Mouse (Mus musculus): Measurements from ENCODE around the gene Thap7. TPM values are rescaled to one million over a fixed set of nuclear protein-coding genes. Genes with fewer than 3 reads are reported as not detected.

Thap7 gene
- polyA plus RNA-seq, 1 experiment from 2014 or later, result 66.3 TPM

- ATAC-seq, result no peak
- no peaks in the 10 kb centered on the region for H3K9me3 ChIP-seq (ENCODE audit: control insufficient read depth, low read length)
Observed at GRCm38 (mm10) chr16:17481465-17481864, 49.5 kb downstream of the Thap7 start.

GRCm38 (mm10) chr16:17478331-17478943, 52.5 kb downstream of the Thap7 start:
- Histone ChIP-seq H3K36me3 (ENCODE audit: control insufficient read depth, insufficient read depth) (peaks cover 4% of the 10 kb centered on the region; the same call in 1 of the 2 replicates), H3K4me3 (replicated peaks; ENCODE audit: low read length) (no peak overlapping the region), H3K4me1 (replicated peaks; ENCODE audit: control insufficient read depth, insufficient read depth, low read length) (peaks cover 6% of the 10 kb centered on the region; the same call in 1 of the 2 replicates), H3K27me3 (replicated peaks; ENCODE audit: control insufficient read depth, insufficient read depth, low read length) (no peaks in the 10 kb centered on the region), H3K9me3 (ENCODE audit: control insufficient read depth, low read length) (no peaks in the 10 kb centered on the region), H3K27ac (ENCODE audit: low read length) (no peak overlapping the region), H3K4me2 (ENCODE audit: low read length) (no peak overlapping the region), H3K9ac (replicated peaks; ENCODE audit: low read depth, low read length) (no peak overlapping the region)
- ATAC-seq, result no peak
- WGBS, result 78% methylated on average over 4 of the region's 4 CpGs

More at GRCm38 (mm10) chr16:17481465-17481864, 49.5 kb downstream of the Thap7 start:
- peaks cover 3% of the 10 kb centered on the region; the same call in 1 of the 2 replicates for H3K4me1 ChIP-seq (replicated peaks; ENCODE audit: control insufficient read depth, insufficient read depth, low read length)
- no peak overlapping the region for H3K9ac ChIP-seq (replicated peaks; ENCODE audit: low read depth, low read length)
- no peak overlapping the region for H3K4me3 ChIP-seq (replicated peaks; ENCODE audit: low read length)
- 97% methylated on average over 2 of the region's 2 CpGs for WGBS
- no peak overlapping the region for H3K27ac ChIP-seq (ENCODE audit: low read length)
- H3K36me3 ChIP-seq (ENCODE audit: control insufficient read depth, insufficient read depth), result peaks cover 18% of the 10 kb centered on the region
- no peaks in the 10 kb centered on the region for H3K27me3 ChIP-seq (replicated peaks; ENCODE audit: control insufficient read depth, insufficient read depth, low read length)
- H3K4me2 ChIP-seq (ENCODE audit: low read length), result no peak overlapping the region

Other genes with a start within 250 kb of the Thap7 start
- 1.4 and 2.1 TPM in 2 replicates for gene Serpind1, start 199.8 kb downstream of the Thap7 start, polyA plus RNA-seq (2015; fragmentation: Nextera tagmentation; extraction: Ambion mirVana)
- 25.4 and 31.8 TPM in 2 replicates for gene Snap29, start 125.2 kb downstream of the Thap7 start, polyA plus RNA-seq (2015; fragmentation: Nextera tagmentation; extraction: Ambion mirVana)
- gene Pi4ka, start 124.8 kb downstream of the Thap7 start, polyA plus RNA-seq (2015; fragmentation: Nextera tagmentation; extraction: Ambion mirVana), result 67.4 and 70.4 TPM in 2 replicates
- gene Crkl, start 79.1 kb downstream of the Thap7 start, polyA plus RNA-seq (2015; fragmentation: Nextera tagmentation; extraction: Ambion mirVana), result 104 and 122 TPM in 2 replicates
- 9.5 and 12.6 TPM in 2 replicates for gene Aifm3, start 41.5 kb downstream of the Thap7 start, polyA plus RNA-seq (2015; fragmentation: Nextera tagmentation; extraction: Ambion mirVana)
- 130 and 150 TPM in 2 replicates for gene Lztr1, start 22.4 kb downstream of the Thap7 start, polyA plus RNA-seq (2015; fragmentation: Nextera tagmentation; extraction: Ambion mirVana)
- 0.38 and 1.0 TPM in 2 replicates for gene Lrrc74b, start 30.1 kb upstream of the Thap7 start, polyA plus RNA-seq (2015; fragmentation: Nextera tagmentation; extraction: Ambion mirVana)
- 1.5 and 1.6 TPM in 2 replicates for gene P2rx6, start 30.7 kb upstream of the Thap7 start, polyA plus RNA-seq (2015; fragmentation: Nextera tagmentation; extraction: Ambion mirVana)
- 35.0 and 44.5 TPM in 2 replicates for gene Slc7a4, start 52.1 kb upstream of the Thap7 start, polyA plus RNA-seq (2015; fragmentation: Nextera tagmentation; extraction: Ambion mirVana)
- 33.4 and 38.3 TPM in 2 replicates for gene Smpd4, start 88.2 kb upstream of the Thap7 start, polyA plus RNA-seq (2015; fragmentation: Nextera tagmentation; extraction: Ambion mirVana)
- 5.5 and 7.7 TPM in 2 replicates for gene Ccdc74a, start 115.3 kb upstream of the Thap7 start, polyA plus RNA-seq (2015; fragmentation: Nextera tagmentation; extraction: Ambion mirVana)
- gene Med15, start 201.8 kb upstream of the Thap7 start, polyA plus RNA-seq (2015; fragmentation: Nextera tagmentation; extraction: Ambion mirVana), result 41.9 and 50.1 TPM in 2 replicates
- 76.1 and 89.5 TPM in 2 replicates for gene Klhl22, start 228.5 kb upstream of the Thap7 start, polyA plus RNA-seq (2015; fragmentation: Nextera tagmentation; extraction: Ambion mirVana)

Measured in forebrain, embryonic 16.5 days (tissue).